Mouse (Mus musculus) cerebellum, adult (tissue): Measurements from ENCODE around the gene Stpg3.
"Not testable (repeated sequence)": the region's sequence is repeated elsewhere in the genome, so short reads cannot be mapped to it uniquely, and the experiment has no call there.

Source experiments
- ATAC-seq: cut with Nextera tagmentation; 2 replicates; pipeline ENCODE4 v1.9.2; 2017; ENCODE audit warnings: mild to moderate bottlenecking, moderate library complexity, mixed read lengths; ENCODE audit not compliant: insufficient number of reproducible peaks, low FRiP score, low TSS enrichment

Gene Stpg3

DNA sequence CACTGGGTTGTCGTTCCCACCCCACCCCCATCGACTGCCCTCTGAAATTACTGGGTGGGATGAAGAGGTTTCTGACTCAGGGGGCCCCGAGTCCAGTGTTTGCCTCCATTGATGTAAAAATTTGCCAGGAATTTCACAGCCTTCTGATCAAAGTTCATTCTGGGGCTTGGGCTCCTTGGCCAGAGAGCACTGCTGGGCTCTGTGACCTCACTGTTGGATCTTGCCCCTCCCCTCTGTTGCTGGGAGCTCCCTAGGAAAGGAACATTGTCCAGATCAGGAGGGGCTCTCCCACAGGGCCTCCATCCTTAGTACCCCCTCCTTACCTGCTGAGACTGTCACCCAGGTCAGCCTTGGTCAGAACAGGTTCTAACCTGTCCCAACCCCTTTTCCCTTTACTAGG lies at the start of gene Stpg3:
Gene Stpg3 (minus strand): TSS at position 194 of the 400 bp plus-strand sequence.
- no peak for ATAC-seq

DNA sequence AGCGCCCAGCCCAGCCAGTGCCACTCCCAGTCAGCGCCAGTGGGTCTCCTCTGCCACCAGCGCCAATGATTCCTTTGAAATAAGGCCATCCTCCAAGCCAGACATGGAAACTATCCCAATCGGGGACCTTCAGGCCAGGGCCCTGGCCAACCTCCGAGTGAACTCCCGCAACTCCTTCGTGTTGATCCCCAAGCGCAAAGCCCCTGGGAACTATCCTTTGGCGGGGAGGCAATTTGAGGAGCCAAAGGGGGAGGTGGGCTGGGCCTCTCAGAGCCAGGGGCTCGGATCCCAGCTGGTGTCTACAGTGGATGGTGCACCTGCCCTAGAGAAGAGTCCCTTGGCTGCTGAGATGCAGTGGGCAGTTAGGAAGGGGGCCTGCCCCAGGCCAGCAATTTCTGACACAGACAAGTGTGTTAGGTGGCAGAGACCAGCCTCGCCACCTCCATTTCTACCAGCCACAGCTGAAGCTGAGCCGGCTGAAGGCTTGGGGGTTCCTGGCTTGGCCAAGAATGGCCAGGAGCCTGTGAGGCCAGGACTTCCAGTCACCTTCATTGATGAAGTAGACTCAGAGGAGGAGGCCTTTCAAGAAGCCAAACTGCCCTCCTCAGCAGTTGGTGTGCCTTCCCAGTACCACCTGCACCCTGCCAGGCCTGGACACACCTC lies 49.3 kb upstream of the Stpg3 start:
- no peak for ATAC-seq

DNA sequence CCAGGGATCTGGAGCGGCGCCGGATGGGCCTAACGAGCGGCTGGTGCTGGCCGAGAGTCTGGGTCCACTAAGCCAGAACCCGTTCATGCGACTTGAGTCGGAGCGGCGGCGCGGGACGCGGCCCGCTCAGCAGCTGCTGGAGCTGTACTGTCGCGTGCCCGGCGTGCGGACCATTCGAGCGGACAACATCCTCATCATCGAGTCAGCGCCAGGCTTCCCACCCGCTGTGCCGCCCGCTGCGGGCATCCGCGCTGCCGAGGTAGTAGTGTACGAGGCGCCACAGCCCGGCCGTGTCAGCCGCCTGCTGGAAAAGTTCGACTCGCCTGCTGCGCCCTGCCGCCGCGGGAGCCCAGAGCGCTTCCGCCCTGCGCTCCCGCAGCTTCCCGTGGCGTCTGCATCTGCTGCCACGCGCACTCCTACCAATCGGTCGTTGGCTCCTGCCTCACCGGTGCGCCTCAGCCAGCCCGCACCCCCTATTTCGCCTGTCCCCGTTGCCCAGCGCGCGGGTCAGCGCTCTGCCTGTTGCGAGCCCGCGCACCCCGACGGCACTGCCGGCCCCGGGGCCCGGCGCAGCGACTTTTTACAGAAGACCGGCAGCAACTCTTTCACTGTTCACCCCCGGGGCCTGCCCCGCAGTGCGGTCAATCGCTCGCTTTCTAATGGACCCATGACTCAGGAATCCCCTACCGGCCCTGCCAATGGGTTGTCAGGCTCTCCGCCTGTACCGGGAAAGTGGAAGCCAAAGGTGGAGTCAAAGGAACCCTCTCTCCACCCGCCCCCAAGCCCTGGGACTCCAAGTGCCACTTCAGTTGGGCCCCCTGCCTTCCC lies 48.6 kb upstream of the Stpg3 start:
- ATAC-seq: no peak

DNA sequence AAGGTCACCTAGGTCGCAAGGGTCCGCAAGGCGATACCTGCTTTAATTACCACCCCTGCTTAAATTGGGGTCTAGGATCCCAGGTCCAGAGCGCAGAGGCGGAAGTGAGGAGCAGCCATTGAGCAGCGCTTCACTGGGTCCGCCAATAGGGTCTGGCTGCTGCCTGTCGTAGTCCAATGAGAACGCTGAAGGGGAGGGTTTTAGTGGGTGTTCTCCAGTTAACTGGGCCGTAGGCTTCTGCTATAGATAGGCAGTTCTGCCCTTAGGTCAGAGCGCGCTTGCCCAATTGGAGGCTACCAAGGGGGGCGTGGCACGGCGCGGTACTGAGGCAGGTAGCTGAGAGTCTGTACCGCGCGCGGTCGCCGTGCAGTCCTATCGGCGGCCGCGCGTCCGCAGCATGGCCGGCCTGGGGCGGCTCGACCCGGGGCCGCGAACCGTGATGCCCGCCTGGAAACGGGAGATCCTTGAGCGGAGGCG lies 47.9 kb upstream of the Stpg3 start, which contains the start of gene Tprn:
Gene Tprn (plus strand): TSS at position 328 of the 477 bp plus-strand sequence.
- ATAC-seq: peak; percentile 88

DNA sequence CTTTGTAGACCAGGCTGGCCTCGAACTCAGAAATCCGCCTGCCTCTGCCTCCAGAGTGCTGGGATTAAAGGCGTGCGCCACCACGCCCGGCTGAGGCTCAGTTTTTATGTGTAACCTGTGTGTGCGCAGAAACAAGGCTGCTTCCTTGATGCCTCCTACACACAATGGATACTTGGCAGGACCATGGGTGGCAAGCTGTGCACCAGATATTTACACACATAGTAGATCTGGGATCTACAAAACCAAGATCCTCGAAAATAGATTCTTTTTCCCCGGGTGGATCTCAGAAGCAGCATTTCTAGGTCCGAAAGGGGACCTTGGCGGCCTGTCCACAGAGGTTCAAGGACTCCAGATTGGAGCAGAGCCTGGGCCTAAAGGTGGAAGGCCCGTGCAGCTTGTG lies 47.4 kb upstream of the Stpg3 start:
- no peak for ATAC-seq

DNA sequence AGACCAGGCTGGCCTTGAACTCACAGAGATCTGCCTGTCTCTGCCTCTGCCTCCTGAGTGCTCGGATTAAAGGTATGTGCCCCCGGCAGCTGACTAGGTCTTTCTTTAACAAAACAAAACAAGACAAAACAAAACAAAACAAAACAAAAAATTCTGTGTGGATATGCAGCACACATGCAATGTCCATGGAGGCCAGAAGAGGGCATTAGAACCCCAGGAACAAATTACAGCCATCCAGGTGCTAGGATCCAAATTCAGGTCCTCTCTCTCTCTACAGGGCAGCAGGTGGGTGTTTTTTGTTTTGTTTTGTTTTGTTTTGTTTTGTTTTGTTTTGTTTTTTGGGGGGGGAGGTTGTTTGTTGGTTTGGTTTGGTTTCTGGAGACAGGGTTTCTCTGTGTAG lies 44.5 kb upstream of the Stpg3 start:
- ATAC-seq: no peak

DNA sequence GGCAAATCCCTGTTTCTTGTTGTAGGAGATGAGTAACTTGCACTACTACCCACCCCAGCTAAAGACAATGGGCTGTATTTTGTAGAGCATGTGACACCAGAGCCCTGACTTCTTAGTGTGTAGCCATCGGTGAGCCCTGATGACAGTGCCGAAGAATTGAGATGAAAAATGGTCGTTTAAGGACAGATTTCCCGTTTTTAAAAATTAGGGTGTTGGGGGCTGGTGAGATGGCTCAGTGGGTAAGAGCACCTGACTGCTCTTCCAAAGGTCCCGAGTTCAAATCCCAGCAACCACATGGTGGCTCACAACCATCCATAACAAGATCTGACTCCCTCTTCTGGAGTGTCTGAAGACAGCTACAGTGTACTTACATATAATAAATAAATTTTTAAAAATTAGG lies 42.8 kb upstream of the Stpg3 start:
- not testable (repeated sequence) for ATAC-seq

DNA sequence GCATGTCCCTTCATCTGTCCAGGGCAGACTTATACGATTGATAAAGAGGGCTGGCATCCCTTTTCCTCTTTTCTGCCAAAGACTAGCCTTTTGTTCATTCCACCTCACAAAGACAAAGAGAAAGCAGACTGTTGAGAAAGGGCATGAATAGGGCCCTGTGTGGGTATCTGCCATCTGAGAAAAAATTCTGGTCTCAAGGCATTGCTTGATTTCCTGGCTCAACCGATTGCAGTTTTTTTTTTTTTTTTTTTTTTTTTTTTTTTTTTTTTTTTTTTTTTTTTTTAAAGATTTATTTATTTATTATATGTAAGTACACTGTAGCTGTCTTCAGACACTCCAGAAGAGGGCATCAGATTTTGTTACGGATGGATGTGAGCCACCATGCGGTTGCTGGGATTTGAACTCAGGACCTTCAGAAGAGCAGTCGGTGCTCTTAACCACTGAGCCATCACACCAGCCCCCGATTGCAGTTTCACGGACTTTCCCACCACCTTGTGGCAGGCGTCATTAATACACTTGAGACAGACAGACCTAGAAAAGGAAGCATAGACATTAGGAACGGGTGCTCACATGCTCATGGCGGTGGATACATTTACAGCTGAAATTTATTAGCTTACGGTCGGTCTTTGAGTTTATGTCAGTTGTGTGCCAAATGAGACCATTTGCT lies 42.1 kb upstream of the Stpg3 start:
- not testable (repeated sequence) for ATAC-seq

DNA sequence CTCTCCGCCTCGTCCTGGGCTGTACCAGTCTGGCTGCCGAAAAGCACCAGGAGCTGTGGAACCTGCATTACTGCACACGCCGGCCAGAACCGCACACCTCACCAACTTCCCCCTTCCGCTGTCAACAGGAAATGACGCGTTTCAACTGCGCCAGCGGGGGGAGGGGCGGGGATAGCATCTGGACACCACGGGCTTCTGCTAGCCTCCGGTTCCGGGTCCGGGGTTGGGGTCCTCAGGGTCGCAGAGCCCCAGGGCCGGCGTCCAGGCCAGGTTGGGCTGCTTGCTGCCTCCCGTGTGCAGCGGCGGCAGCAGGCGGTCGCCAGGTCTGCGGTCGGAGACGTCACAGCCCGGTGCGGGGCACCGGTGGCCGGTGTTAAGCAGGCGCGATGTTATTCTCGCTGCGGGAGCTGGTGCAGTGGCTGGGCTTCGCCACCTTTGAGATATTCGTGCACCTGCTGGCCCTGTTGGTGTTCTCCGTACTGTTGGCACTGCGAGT lies 40.9 kb upstream of the Stpg3 start, which contains the start of gene Tmem203:
Gene Tmem203 (plus strand): TSS at position 156 of the 496 bp plus-strand sequence.
- ATAC-seq: peak; percentile 83; the same call in 1 of the 2 replicates

DNA sequence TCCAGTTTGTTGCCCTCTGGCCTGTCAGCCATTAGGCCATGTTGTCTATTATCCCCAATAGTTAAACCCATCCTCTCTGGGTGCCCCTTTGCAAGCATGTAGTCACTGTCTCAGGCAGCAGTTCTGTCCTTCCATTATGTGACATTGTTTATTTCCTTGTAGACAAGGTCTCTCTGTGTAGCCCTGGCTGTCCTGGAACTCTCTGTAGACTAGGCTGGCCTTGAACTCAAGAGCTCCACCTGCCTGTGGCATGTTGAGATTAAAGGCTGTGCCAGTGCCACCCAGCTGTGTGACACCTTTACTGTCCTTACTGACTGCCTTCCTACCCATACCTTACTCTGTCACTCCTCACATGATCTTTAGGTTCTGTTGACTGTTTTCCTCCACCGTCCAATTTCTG lies 37.9 kb upstream of the Stpg3 start:
- no peak for ATAC-seq

DNA sequence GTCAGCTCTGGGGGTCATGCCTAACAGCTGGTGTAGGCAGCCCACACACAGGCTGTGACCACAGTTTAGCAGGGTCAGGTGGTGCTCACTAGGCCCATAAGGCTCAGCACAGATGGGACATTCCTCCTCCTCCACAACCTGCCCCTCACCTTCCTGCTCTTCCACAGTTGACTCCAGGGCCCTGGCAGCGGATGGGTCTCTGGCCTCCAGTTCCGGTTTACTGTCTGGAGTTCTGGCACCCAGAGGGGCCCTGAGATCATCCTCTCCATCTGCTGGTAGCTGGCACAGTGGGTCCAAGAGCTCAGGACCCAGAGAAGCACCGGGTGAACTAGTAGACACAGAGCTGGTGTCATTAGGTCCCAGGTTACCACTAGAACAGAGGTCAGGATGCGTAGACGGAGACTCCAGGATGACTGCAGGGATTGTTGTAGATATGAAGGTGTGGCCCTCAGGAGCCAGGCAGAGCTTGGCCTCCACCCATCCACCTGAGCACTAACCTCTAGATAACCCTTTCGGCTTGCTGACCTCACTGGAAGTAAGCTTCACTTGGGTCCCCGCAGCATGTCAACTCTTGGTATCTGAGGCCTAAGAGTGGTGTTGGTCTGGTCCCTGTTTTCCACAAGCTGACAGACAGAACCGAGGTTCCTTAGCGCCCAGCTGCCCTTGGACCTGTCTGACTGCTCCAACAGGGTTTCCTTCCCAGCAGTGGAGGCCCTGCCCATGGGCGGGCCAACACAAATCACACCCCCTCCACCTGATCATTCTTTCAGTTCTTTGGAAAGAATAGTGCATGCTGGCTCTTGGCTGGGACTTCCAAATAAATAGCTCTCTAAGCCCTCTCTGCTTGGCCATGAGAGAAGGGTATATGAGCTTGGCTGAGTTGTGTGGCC lies 32.0 kb upstream of the Stpg3 start, which contains the start of gene AL732309.1:
Gene AL732309.1 (minus strand): TSS at position 681 of the 890 bp plus-strand sequence.
- ATAC-seq: peak; percentile 38; the same call in 1 of the 2 replicates

DNA sequence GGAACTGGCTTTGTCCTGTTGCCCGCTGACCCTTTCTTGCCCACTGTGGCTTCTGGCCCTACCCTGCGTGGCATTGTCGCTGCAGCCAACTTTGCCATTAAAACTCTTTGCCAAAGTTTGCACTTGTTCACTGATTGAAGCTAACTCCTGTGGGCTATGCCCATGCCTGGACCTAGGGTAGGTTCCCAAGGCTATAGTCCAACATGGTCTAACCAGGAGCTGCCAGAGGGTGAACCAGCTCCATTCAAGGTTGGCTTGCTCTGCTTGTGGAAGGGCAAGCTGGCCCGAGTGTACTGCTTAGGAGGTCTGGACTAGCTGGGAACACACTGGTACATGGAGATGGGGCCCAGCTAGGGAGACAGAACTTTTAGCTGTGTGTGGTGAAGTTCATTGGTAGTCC lies 29.7 kb upstream of the Stpg3 start:
- ATAC-seq: no peak

DNA sequence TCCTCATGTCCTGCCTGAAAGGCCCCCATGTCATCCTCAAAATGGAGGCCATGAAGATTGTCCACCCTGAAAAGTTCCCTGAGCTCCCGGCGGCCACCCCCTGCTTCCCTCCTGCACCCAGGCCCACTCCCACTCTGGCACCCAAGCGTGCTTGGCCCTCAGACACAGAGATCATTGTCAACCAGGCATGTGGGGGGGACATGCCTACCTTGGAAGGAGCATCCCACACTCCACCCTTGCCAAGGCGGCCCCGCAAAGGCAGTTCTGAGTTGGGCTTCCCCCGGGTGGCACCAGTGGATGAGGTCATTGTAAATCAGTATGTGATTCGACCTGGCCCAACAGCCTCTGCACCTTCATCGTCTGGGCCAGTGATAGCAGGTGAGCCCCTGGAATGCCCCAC lies 28.9 kb upstream of the Stpg3 start:
- no peak for ATAC-seq

DNA sequence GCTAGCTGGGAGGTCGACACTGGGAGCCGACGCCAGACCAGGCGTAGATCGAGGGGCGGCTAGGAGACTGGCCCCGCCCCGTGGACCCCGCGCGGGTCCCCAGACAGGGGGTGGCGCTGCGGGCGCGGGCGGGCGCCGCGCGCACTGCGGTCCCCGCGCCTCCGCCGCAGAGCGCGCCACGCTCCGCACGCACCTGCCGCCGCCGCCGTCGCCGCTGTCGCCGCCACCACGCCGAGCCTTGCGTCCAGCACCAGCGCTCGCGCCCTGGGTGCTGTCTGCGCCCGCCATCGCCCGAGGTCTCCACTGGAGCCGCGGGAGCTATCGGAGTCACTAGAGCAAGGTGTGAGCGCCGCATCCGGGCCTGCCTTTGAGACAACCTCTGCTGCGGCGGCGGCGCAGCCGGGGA lies 27.7 kb upstream of the Stpg3 start, which contains the start of the genes Rnf208 and Cysrt1:
Gene Rnf208 (plus strand): TSS at position 155 of the 406 bp plus-strand sequence.
Gene Cysrt1 (minus strand): TSS at position 352 of the 406 bp plus-strand sequence.
- ATAC-seq: no peak

DNA sequence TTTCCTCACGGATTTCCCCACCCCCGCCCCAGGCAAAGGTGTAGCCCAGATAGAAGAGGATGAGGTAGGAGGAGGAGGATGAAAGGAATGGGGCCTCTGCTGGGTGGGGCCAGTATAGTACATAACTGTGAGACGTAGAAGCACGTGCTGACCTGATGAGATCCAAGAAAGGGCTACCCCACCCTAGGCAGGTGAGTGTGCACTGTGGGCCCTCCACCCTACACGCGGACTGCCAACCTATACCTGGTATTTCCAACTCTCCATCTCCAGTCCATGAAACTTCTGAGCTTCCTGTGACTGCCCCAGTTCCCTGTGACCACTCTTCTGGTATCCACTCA lies 27.0 kb upstream of the Stpg3 start:
- no peak for ATAC-seq

DNA sequence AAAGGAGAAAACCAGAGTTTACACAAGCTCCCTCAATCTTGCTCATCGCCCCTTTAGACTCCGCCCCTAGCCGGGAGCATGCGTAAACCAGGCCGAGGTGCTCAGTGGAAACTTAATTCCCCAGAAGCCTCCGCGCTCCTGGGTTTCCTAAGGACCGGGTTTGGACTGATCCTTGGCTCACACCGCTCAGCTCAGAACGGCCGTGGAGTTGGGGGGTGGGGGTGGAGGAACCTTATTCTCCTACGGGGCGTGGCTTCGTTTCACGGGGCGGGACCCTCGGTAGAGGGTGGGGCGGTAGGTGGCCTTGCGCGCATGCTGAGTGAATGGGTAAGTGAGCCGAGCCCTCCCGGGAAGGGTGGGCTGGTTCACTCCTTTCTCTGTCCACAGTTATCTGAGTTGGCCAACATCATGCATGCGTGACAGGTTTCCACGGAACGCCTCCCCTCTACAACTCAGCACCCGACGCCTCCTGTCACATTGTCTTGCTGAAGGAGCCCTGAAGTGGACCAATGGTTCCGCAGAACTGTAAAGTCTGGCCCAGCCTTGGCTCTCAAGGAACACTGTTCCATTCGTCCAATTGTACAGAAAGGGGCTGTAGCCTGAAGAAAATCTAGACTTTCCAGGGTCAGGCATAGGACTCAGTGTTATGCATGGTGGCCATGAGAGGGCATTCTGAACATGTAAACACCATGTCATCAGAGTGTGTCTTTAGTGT lies 26.4 kb upstream of the Stpg3 start:
- peak; percentile 64 for ATAC-seq

DNA sequence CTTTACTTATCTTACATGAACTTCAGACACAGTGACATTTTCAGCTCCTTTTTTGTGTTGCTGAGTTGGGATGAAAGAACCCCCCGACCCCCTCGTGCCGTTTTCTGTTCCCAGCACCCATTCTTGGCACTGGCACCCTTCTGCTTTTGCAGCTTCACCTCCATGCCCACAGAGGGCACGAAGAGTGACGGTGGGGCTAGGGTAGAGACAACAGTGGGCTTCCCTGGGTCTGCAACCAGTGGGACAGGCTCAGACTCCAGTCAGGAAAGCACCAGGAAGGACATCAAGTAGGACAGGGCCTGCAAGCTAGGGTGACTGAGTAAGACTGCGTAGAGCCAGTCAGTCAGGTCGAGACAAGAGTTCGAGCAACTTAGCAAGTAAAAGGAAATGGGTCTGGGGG lies 25.9 kb upstream of the Stpg3 start:
- ATAC-seq: no peak

DNA sequence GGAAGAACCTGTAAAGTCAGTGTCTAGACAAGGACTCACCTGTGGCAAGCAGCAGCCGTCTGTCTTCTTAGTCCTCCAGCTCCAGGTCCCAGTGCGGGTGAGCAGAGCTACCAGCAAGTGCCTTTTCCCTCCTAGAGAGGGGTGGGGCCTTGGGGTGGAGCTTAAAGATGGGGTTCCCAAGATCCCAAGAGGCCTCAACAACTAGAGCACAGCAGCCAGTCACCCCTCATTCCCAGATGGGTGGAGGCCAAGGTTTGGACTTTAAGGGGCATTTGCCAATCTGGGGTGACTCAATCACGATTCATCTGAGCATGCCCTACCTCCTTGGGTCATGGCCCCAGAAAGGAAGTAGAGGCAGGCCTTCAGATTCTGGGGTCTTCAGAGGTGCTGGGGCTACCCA lies 25.3 kb upstream of the Stpg3 start:
- no peak for ATAC-seq

DNA sequence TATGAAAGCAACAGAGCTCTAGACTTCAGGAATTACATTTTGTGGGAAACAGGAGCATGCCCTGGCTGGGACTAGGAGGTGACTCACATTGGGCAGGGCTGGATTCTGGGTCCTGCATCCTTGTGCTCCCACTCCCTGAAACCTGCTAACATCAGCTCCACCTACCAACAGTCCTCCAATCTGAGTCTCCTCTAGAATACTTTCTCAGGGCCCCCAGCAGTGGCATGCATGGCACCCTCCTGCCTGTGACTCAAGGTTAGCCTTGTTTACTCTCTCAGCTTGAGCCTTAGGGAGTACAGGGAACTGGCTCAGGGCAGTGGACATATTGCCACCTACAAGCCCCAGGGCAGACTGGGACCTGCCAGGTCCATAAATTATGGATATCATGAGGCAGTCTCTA lies 23.7 kb upstream of the Stpg3 start:
- no peak for ATAC-seq
